Mouse (Mus musculus): Measurements from ENCODE around the gene Rhpn2. TPM values are rescaled to one million over a fixed set of nuclear protein-coding genes. Genes with fewer than 3 reads are reported as not detected.

Gene Rhpn2
- polyA plus RNA-seq, 1 experiment from 2014 or later, result 32.4 TPM

Other genes with a start within 250 kb of the Rhpn2 start
- gene Cebpa, start 214.9 kb upstream of the Rhpn2 start, polyA plus RNA-seq (2015; fragmentation: Nextera tagmentation; extraction: Ambion mirVana), result 2.6 and 2.8 TPM in 2 replicates
- gene Slc7a10, start 147.8 kb upstream of the Rhpn2 start, polyA plus RNA-seq (2015; fragmentation: Nextera tagmentation; extraction: Ambion mirVana), result 3.6 and 5.0 TPM in 2 replicates
- gene Lrp3, start 118.7 kb upstream of the Rhpn2 start, polyA plus RNA-seq (2015; fragmentation: Nextera tagmentation; extraction: Ambion mirVana), result 4.9 and 5.5 TPM in 2 replicates
- gene Gpatch1, start 15.7 kb upstream of the Rhpn2 start, polyA plus RNA-seq (2015; fragmentation: Nextera tagmentation; extraction: Ambion mirVana), result 13.5 and 14.3 TPM in 2 replicates
- gene Faap24, start 62.7 kb downstream of the Rhpn2 start, polyA plus RNA-seq (2015; fragmentation: Nextera tagmentation; extraction: Ambion mirVana), result 14.7 and 15.9 TPM in 2 replicates
- 41.1 and 41.8 TPM in 2 replicates for gene Cep89, start 62.9 kb downstream of the Rhpn2 start, polyA plus RNA-seq (2015; fragmentation: Nextera tagmentation; extraction: Ambion mirVana)
- gene Slc7a9, start 114.6 kb downstream of the Rhpn2 start, polyA plus RNA-seq (2015; fragmentation: Nextera tagmentation; extraction: Ambion mirVana), result 9.5 and 14.8 TPM in 2 replicates
- gene Tdrd12, start 203.6 kb downstream of the Rhpn2 start, polyA plus RNA-seq (2015; fragmentation: Nextera tagmentation; extraction: Ambion mirVana), result 0.35 and 0.37 TPM in 2 replicates
- 66.4 and 66.8 TPM in 2 replicates for gene Nudt19, start 222.1 kb downstream of the Rhpn2 start, polyA plus RNA-seq (2015; fragmentation: Nextera tagmentation; extraction: Ambion mirVana)